1 mouse cellular context compared by ENCODE assay signal in genomic region chr17:35127017-35127416, GRCm38 (mm10).
TF ChIP-seq lines count a peak whose summit lies in the region.

No protein-coding gene starts in this region.

TF ChIP-seq in MEL, 35 proteins besides CTCF, POLR2A, EP300 and RAD21 (continued from another document):
- no peak for TF ChIP-seq JUND (IDR thresholded peaks at IDR 0.05; ENCODE audit: low read depth, low read length)
- no peak for TF ChIP-seq SMC3 (IDR thresholded peaks at IDR 0.05; ENCODE audit: low read depth, low read length)
- TF ChIP-seq MYB (IDR thresholded peaks at IDR 0.05; ENCODE audit: low read depth, low read length): no peak
- TF ChIP-seq MXI1 (IDR thresholded peaks at IDR 0.05; ENCODE audit: low read depth, low read length): no peak
- TF ChIP-seq RCOR1 (IDR thresholded peaks at IDR 0.05; ENCODE audit: low read depth, low read length): no peak
- TF ChIP-seq TBP (IDR thresholded peaks at IDR 0.05; ENCODE audit: low read depth, low read length): no peak
- no peak for TF ChIP-seq GATA1 (IDR thresholded peaks at IDR 0.05; ENCODE audit: low read depth, low read length)
- peak; percentile 12; the same call in 1 of the 2 replicates for TF ChIP-seq ELF1 (IDR thresholded peaks at IDR 0.05; ENCODE audit: low read depth, low read length)
- TF ChIP-seq HCFC1 (IDR thresholded peaks at IDR 0.05; ENCODE audit: low read depth, low read length): peak; percentile 28; the same call in 1 of the 2 replicates
